8 mouse cellular contexts compared by ENCODE assay signal in genomic region chr1:160377337-160378336, GRCm38 (mm10).
A peak's percentile ranks its signal among the peaks of the same experiment; 100 is the strongest.
DNase-seq lines count a peak whose midpoint lies in the region; ATAC-seq and TF ChIP-seq lines count a peak whose summit lies in the region.

No protein-coding gene starts in this region.

- TF ChIP-seq CTCF in testis, adult 2 months (IDR thresholded peaks at IDR 0.05; ENCODE audit: control insufficient read depth, insufficient read depth, insufficient replicate concordance, low read depth, low read length): peak; percentile 64; the same call in 1 of the 2 replicates
- TF ChIP-seq CTCF in lung, embryonic 14.5 days (IDR thresholded peaks at IDR 0.05; ENCODE audit: low read depth): peak; percentile 83

- 46% methylated on average over 10 of the region's 10 CpGs for WGBS in lung, embryonic 14.5 days

- no peak for TF ChIP-seq POLR2A in testis, adult 2 months (IDR thresholded peaks at IDR 0.05; ENCODE audit: control insufficient read depth, low read depth, low read length)

- ATAC-seq in lung, embryonic 14.5 days (ENCODE audit: insufficient read depth): peak; percentile 93
- ATAC-seq in erythroid progenitor cell, adult 5-6 weeks (replicated peaks; ENCODE audit: low FRiP score, poor library complexity, severe bottlenecking): no peak

- no peak overlapping the region for H3K4me2 ChIP-seq in lung, embryonic 14.5 days

- no peak overlapping the region for H3K27ac ChIP-seq in testis, adult 2 months (ENCODE audit: control insufficient read depth, insufficient read depth, low read depth, low read length)
- no peak overlapping the region for H3K27ac ChIP-seq in lung, embryonic 14.5 days (ENCODE audit: low read depth)

- H3K9ac ChIP-seq in lung, embryonic 14.5 days: no peak overlapping the region

- H3K36me3 ChIP-seq in testis, adult 2 months (ENCODE audit: control insufficient read depth, insufficient read depth, low read length): no peaks in the 10 kb centered on the region
- no peaks in the 10 kb centered on the region for H3K36me3 ChIP-seq in lung, embryonic 14.5 days (ENCODE audit: insufficient read depth)

- H3K4me3 ChIP-seq in testis, adult 2 months (ENCODE audit: control insufficient read depth, low read depth, low read length): no peak overlapping the region
- H3K4me3 ChIP-seq in lung, embryonic 14.5 days (ENCODE audit: low read depth, low read length): no peak overlapping the region

- no peaks in the 10 kb centered on the region for H3K9me3 ChIP-seq in lung, embryonic 14.5 days (ENCODE audit: low read depth, low read length)

- DNase-seq in testis, postnatal 14 days (ENCODE audit: low spot score): no peak
- peak; percentile 46 for DNase-seq in brain, embryonic 18.5 days (ENCODE audit: low read depth, low spot score)
- DNase-seq in forelimb bud, embryonic 11.5 days (ENCODE audit: low read depth, low spot score): peak; percentile 54
- peak; percentile 13 to 32 for DNase-seq in kidney, postnatal 36 days
- DNase-seq in lung, embryonic 14.5 days: peak; percentile 81
- DNase-seq in retina, postnatal 7 days (ENCODE audit: low read depth, low spot score): peak; percentile 17

- no peaks in the 10 kb centered on the region for H3K27me3 ChIP-seq in testis, adult 2 months (ENCODE audit: control insufficient read depth, insufficient read depth, low read length)
- no peaks in the 10 kb centered on the region for H3K27me3 ChIP-seq in lung, embryonic 14.5 days (ENCODE audit: insufficient read depth, low read length)

- no peaks in the 10 kb centered on the region for H3K4me1 ChIP-seq in testis, adult 2 months (ENCODE audit: control insufficient read depth, insufficient read depth, low read length)
- H3K4me1 ChIP-seq in lung, embryonic 14.5 days (ENCODE audit: insufficient read depth): no peaks in the 10 kb centered on the region
